Mouse (Mus musculus): Measurements from ENCODE around the gene Jmjd7. TPM values are rescaled to one million over a fixed set of nuclear protein-coding genes. Genes with fewer than 3 reads are reported as not detected.
A peak's percentile ranks its signal among the peaks of the same experiment; 100 is the strongest.

Gene Jmjd7
- polyA plus RNA-seq (2015; fragmentation: Nextera tagmentation; extraction: Ambion mirVana) = 15.5 and 17.8 TPM in 2 replicates

DNA sequence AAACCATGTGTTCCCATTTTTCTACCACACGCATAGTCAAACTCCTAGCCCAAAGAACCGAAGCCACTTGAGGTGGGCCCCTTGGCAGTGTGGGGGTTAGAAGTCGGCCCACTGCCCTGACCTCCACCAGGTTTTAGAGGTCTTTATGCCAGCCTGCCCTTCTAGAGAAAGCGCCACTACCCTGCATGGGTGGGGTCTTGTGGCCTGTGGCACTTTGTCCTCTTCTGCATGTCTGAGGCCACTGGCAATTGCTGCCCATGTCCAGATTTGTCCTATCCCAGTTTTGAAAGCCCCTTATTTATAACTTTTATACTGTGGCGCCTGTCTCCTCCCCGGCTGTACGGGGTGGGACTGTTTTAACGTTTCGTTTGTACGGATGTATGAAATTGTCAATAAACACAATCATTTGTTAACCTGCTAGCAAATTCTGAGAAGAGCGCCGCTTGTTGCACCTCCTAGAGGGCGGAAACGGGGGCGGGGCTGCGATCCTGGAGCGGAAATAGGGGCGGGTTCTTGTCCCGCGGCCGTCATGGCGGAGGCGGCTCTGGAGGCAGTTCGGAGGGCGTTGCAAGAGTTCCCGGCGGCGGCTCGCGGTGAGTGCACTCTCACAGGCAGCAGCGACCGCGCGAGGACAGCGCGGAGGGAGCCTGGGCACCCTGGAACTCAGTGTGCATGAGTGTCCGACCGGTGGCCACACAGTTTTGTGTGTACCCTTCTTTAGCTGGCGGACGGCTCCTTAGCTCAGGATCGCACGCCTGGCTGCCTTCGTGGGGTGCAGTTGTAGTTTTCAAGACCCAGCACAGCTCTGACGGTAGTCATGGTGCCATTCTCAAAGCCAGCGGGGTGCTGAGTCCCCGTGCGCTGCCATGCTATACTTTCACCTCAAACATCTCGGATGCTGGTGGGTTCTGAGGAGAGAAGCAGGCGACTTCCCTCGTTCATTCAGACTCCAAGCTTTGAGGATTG is at the start of gene Jmjd7, which contains the start of gene Gm28042:
Jmjd7 (plus strand) TSS at position 500 of the 966 bp plus-strand sequence.
Gm28042 (plus strand) TSS at position 510 of the 966 bp plus-strand sequence.
- H3K4me1 ChIP-seq (replicated peaks) = peaks cover 9% of the 10 kb centered on the region
- H3K4me3 ChIP-seq (replicated peaks) = peak within 1 kb of the TSS; percentile 80
- no peaks in the 10 kb centered on the region for H3K27me3 ChIP-seq (replicated peaks)
- H3K27ac ChIP-seq = peak within 1 kb of the TSS; percentile 86
- 5% methylated on average over 50 of the region's 50 CpGs for WGBS
- peaks cover 13% of the 10 kb centered on the region; the same call in 1 of the 2 replicates for H3K36me3 ChIP-seq
- ATAC-seq = peak; percentile 96
- H3K9me3 ChIP-seq = no peaks in the 10 kb centered on the region
- H3K4me2 ChIP-seq (replicated peaks) = peak within 1 kb of the TSS; percentile 74
- peak within 1 kb of the TSS; percentile 87 for H3K9ac ChIP-seq

DNA sequence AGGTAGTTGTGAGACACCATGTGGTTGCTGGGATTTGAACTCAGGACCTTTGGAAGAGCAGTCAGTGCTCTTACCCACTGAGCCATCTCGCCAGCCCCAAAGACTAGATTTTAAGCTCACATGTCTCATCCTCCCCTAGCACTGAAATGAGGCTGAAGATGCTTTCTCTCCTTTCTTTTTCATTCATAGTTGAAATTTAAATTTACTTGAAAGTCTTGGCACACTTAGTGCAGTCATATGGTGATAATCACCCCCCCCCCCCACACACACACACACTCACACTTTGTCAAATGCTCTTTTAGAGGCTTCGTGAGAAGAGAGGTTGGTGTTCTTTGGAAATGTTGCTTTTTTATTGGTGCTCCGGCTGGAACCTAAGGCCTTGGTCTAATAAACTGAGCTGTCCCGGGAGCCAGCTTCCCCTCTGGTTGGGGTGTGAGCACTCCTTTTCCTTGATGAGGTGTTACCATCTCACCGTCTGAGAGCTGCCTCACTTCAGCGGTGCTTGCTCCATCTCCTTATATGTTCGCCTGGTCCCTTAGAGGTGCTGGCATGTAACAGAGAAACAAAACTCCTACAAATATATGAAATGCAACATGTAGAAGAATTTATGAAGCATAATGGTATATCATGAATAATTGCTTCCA is 46.8 kb upstream of the Jmjd7 start:
- 85% methylated on average over 7 of the region's 7 CpGs for WGBS
- H3K4me3 ChIP-seq (replicated peaks) = no peak overlapping the region
- H3K27ac ChIP-seq = no peak overlapping the region

DNA sequence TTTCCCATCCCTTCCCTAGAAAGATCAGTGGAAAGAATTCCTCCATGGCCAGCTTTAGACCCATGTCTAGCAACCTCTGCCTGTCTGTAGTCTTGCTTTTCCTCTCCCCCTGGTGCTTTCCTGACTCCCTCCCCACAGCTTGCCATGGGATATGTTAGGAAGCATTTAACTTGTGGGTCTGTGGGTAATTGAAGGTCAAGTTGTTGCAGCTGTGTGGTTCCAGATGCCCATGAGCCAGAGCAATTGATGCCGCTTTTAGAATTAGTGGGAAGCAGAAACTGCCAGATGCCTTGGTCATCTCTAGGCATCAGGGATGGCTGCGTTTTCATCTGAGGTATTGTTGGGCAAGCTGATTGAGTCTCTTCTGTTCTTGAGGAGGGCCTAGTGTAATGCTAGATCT is 45.7 kb upstream of the Jmjd7 start:
- no peak for ATAC-seq
- 86% methylated on average over 2 of the region's 2 CpGs for WGBS
- Histone ChIP-seq H3K9me3 (no peaks in the 10 kb centered on the region), H3K9ac (no peak overlapping the region), H3K4me3 (replicated peaks) (no peak overlapping the region), H3K4me2 (replicated peaks) (no peak overlapping the region), H3K36me3 (no peaks in the 10 kb centered on the region), H3K27me3 (replicated peaks) (no peaks in the 10 kb centered on the region), H3K27ac (no peak overlapping the region), H3K4me1 (replicated peaks) (no peaks in the 10 kb centered on the region)

More for the DNA sequence above, 46.8 kb upstream of the Jmjd7 start:
- H3K36me3 ChIP-seq = no peaks in the 10 kb centered on the region
- no peaks in the 10 kb centered on the region for H3K9me3 ChIP-seq
- no peak for ATAC-seq
- H3K9ac ChIP-seq = no peak overlapping the region
- no peaks in the 10 kb centered on the region for H3K4me1 ChIP-seq (replicated peaks)
- H3K4me2 ChIP-seq (replicated peaks) = no peak overlapping the region
- no peaks in the 10 kb centered on the region for H3K27me3 ChIP-seq (replicated peaks)

DNA sequence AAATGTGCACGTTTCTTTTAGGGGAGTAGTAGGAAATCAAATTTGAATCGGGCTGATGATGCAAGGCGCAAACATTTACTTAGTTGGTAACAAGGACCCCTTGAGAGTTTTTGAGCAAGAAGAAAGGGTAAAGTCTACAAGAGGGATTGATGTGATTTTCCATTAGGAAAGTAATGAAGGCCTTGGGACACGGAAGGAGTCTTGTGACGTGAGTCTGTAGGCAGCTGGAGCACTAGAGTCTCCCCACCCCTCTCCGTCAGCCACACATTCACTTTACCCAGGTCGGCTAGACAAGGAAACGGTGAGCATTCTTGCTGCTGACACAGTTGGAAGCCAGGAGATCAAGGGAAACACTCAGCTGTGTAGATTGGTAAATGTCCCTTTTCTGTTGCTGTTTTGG is 41.4 kb upstream of the Jmjd7 start:
- Histone ChIP-seq H3K27ac (no peak overlapping the region), H3K36me3 (no peaks in the 10 kb centered on the region), H3K9ac (no peak overlapping the region), H3K9me3 (no peaks in the 10 kb centered on the region), H3K4me1 (replicated peaks) (0 out of 2 replicates have a peak, but pooled peaks cover 4% of the 10 kb centered on the region), H3K27me3 (replicated peaks) (no peaks in the 10 kb centered on the region), H3K4me2 (replicated peaks) (no peak overlapping the region), H3K4me3 (replicated peaks) (no peak overlapping the region)
- WGBS = 72% methylated on average over 8 of the region's 8 CpGs
- ATAC-seq = 0 out of 2 replicates have a peak, but pooled peaks have one; percentile 39

DNA sequence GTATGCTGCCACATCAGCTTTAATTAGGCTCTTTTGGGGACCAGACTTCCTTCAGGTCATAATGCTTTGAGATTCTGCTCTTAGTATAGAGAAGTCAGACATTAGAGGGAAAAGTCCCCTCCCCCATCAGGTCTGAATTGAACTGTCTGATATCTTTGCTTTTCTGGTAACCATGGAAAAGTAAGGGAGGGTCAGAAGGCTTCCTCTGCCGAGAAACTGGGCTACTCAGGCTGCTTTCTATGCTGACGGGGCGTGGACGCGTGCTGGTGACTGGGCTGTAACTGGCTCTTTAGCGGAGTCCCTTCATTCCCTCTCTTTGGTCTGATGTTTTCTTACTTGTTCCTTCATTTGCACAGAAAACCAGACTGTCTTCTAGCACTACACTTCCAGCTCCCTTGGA is 40.9 kb upstream of the Jmjd7 start:
- H3K9me3 ChIP-seq = no peaks in the 10 kb centered on the region
- no peak overlapping the region for H3K4me2 ChIP-seq (replicated peaks)
- no peaks in the 10 kb centered on the region for H3K36me3 ChIP-seq
- no peak overlapping the region for H3K27ac ChIP-seq
- no peaks in the 10 kb centered on the region for H3K27me3 ChIP-seq (replicated peaks)
- H3K9ac ChIP-seq = no peak overlapping the region
- peak; percentile 51 for ATAC-seq
- 0 out of 2 replicates have a peak, but pooled peaks cover 4% of the 10 kb centered on the region for H3K4me1 ChIP-seq (replicated peaks)
- no peak overlapping the region for H3K4me3 ChIP-seq (replicated peaks)
- WGBS = 66% methylated on average over 6 of the region's 6 CpGs

DNA sequence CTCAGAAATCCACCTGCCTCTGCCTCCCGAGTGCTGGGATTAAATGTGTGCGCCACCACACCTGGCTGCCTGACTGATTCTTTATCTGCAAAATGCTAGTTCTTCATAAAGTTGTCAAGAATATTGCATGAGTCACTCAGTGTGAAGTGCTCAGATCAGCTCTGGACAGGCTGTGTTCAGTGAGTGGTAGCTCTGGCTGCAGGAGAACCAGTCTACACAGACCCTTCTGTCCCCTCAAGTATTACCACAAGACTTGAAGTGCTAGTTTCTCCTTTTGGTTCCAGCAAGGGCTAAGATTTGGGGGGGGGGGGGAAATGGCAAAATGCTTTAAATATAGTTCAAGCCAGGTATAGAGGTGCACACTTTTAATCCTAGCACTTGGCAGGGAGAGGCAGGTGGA is 39.8 kb upstream of the Jmjd7 start:
- 0 out of 2 replicates have a peak, but pooled peaks cover 4% of the 10 kb centered on the region for H3K4me1 ChIP-seq (replicated peaks)
- H3K27ac ChIP-seq = no peak overlapping the region
- no peaks in the 10 kb centered on the region for H3K27me3 ChIP-seq (replicated peaks)
- H3K4me2 ChIP-seq (replicated peaks) = no peak overlapping the region
- H3K4me3 ChIP-seq (replicated peaks) = no peak overlapping the region
- no peak overlapping the region for H3K9ac ChIP-seq
- WGBS = 94% methylated on average over 2 of the region's 2 CpGs
- H3K36me3 ChIP-seq = no peaks in the 10 kb centered on the region
- ATAC-seq = no peak
- no peaks in the 10 kb centered on the region for H3K9me3 ChIP-seq

DNA sequence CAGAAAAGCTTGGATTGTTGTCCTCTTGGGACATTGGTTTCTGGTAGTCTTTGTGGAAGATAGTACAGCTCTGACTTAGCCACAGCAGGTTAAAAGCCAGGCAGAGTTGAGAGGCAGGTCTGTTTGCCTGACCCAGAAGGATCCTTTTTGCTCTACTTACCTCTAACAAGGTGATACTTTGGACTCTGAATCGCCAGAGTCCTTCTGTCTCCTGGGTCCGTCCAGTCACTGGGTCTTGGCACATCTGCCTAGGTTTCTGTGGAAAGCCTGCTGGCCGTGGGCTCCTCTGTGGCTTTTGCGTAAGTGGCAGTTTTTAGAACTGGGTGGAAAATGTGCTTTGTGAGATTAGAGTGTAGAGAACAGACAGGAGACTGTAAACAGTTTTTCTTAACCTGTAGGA is 38.3 kb upstream of the Jmjd7 start:
- H3K4me3 ChIP-seq (replicated peaks) = no peak overlapping the region
- 75% methylated on average over 4 of the region's 4 CpGs for WGBS
- ATAC-seq = no peak
- no peaks in the 10 kb centered on the region for H3K36me3 ChIP-seq
- no peak overlapping the region for H3K9ac ChIP-seq
- H3K4me2 ChIP-seq (replicated peaks) = no peak overlapping the region
- H3K9me3 ChIP-seq = no peaks in the 10 kb centered on the region
- no peak overlapping the region for H3K27ac ChIP-seq
- H3K4me1 ChIP-seq (replicated peaks) = 0 out of 2 replicates have a peak, but pooled peaks cover 4% of the 10 kb centered on the region
- no peaks in the 10 kb centered on the region for H3K27me3 ChIP-seq (replicated peaks)

DNA sequence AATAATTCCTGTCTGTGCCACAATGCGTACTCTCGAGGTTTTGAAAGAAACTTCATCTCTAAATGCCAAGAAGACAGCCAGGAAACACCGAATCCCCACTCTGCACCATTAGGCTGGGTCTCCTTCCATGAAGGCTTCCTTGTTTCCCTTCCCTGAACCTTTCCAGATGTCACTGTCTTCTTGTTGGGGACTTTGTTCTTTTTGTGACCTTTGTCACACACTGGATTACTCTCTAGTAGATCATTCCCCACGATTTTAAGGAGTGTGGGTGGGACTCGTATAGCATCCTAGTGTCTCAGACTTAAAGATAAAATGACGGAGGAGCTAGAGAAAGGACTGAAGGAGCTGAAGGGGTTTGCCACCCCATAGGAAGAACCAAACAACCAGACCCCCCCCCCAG is 36.4 kb upstream of the Jmjd7 start:
- 0 out of 2 replicates have a peak, but pooled peaks have one; percentile 31 for ATAC-seq
- no peaks in the 10 kb centered on the region for H3K36me3 ChIP-seq
- H3K9ac ChIP-seq = no peak overlapping the region
- H3K9me3 ChIP-seq = no peaks in the 10 kb centered on the region
- no peak overlapping the region for H3K27ac ChIP-seq
- 71% methylated on average over 6 of the region's 6 CpGs for WGBS
- no peak overlapping the region for H3K4me3 ChIP-seq (replicated peaks)
- no peaks in the 10 kb centered on the region for H3K27me3 ChIP-seq (replicated peaks)
- H3K4me2 ChIP-seq (replicated peaks) = no peak overlapping the region
- peaks cover 15% of the 10 kb centered on the region; the same call in 1 of the 2 replicates for H3K4me1 ChIP-seq (replicated peaks)

DNA sequence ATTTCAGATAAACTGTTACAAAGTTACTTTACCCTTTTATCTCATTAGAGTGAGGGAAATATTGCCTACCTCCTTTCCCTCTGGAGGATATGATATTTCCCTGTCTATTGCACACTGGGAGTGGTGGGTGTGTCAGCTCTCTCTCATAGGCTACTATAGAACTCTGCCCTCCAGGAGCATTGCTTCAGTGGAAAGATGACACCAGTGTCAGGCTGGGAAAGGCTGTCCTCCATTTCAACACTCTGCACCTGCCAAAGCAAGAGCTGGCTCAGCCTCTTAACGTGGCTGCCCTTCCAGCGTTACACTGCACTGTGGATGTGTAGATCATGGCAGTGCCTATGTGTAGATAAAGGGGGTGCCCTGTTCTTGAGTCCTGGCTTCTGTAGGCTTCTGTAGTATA is 34.9 kb upstream of the Jmjd7 start:
- WGBS = 91% methylated on average over 2 of the region's 2 CpGs
- Histone ChIP-seq H3K36me3 (no peaks in the 10 kb centered on the region), H3K27me3 (replicated peaks) (no peaks in the 10 kb centered on the region), H3K4me3 (replicated peaks) (no peak overlapping the region), H3K9ac (no peak overlapping the region), H3K27ac (no peak overlapping the region), H3K4me1 (replicated peaks) (peaks cover 17% of the 10 kb centered on the region; the same call in 1 of the 2 replicates), H3K4me2 (replicated peaks) (no peak overlapping the region), H3K9me3 (no peaks in the 10 kb centered on the region)
- ATAC-seq = peak; percentile 78

DNA sequence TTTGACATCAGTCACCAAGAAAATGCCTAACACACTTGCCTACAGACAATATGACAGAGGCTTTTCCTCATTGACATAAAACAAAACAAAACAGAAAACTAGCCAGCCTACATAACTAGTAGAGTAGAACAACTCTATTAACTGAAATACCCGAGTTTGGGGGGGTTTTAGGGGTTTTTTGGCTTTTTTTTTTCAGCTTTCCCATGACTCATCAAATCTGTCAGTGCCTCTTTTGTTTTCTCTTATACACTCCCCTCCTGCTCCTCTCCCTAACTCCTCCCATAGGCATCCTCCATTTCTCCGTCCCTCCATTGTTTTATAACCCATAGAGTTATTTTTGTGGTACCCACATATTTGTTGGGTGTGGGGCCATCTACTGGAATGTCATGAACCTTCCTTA is 33.8 kb upstream of the Jmjd7 start:
- Histone ChIP-seq H3K9ac (no peak overlapping the region), H3K4me1 (replicated peaks) (peaks cover 17% of the 10 kb centered on the region; the same call in 1 of the 2 replicates), H3K4me2 (replicated peaks) (no peak overlapping the region), H3K9me3 (no peaks in the 10 kb centered on the region), H3K27me3 (replicated peaks) (no peaks in the 10 kb centered on the region), H3K36me3 (no peaks in the 10 kb centered on the region), H3K4me3 (replicated peaks) (no peak overlapping the region), H3K27ac (no peak overlapping the region)
- ATAC-seq = no peak
- WGBS = 52% methylated on average over 2 of the region's 2 CpGs

DNA sequence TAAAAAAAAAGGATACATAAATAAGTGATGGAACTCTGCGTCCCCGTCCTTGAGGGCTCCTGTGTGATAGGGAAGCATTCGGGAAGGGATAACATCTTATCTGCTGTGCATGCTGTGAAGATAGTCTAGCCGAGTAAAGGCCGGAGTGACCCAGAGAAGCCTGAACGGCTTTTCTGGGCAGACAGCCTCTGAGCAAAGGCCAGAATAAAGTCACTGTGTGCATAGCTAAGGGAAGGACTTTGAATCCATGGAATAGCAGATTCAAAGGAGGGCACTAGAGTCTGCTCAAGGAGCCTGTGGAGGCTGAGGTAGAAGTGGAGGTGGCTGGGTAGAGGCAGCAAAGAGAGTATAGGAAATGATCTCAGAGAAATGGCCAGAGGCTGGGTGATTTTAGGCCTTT is 32.4 kb upstream of the Jmjd7 start:
- H3K4me2 ChIP-seq (replicated peaks) = no peak overlapping the region
- 0 out of 2 replicates have a peak, but pooled peaks have one; percentile 34 for ATAC-seq
- no peak overlapping the region for H3K9ac ChIP-seq
- H3K36me3 ChIP-seq = no peaks in the 10 kb centered on the region
- H3K4me1 ChIP-seq (replicated peaks) = peaks cover 17% of the 10 kb centered on the region; the same call in 1 of the 2 replicates
- H3K27ac ChIP-seq = peak overlapping the region; percentile 72
- H3K4me3 ChIP-seq (replicated peaks) = no peak overlapping the region
- H3K27me3 ChIP-seq (replicated peaks) = no peaks in the 10 kb centered on the region
- WGBS = 81% methylated on average over 6 of the region's 6 CpGs
- H3K9me3 ChIP-seq = no peaks in the 10 kb centered on the region
